Mouse (Mus musculus) central nervous system, embryonic 14 days (tissue): ENCODE data around the gene Olfr834. TPM values are rescaled to one million over a fixed set of nuclear protein-coding genes. Genes with fewer than 3 reads are reported as not detected.

Experiments
- polyA plus RNA-seq: library from polyadenylated mRNA; depleted of rRNA; stranded (reverse); fragments of >200 nt; gene quantifications from 2 replicates; pipeline ENCODE4 v1.2.3, GENCODE M21; 2012; rRNA removed

Olfr834 gene
- polyA plus RNA-seq: not detected in 2 replicates

GRCm38 (mm10) chr9:18987690-18988089, at the start of gene Olfr834:
TSS of gene Olfr834 (plus strand) at chr9:18987990.

GRCm38 (mm10) chr9:19032435-19032834, 44.6 kb downstream of the Olfr834 start, which contains the start of gene Olfr835:
TSS of gene Olfr835 (plus strand) at chr9:19032735.

Other genes starting within 250 kb of the Olfr834 start
- not detected in 2 replicates for gene Olfr24, start 224.0 kb upstream of the Olfr834 start, polyA plus RNA-seq
- gene Olfr828, start 168.5 kb upstream of the Olfr834 start, polyA plus RNA-seq: not detected in 2 replicates
- gene Olfr829, start 133.1 kb upstream of the Olfr834 start, polyA plus RNA-seq: not detected in 2 replicates
- not detected in 2 replicates for gene Olfr830, start 113.3 kb upstream of the Olfr834 start, polyA plus RNA-seq
- gene Olfr832, start 50.9 kb upstream of the Olfr834 start, polyA plus RNA-seq: not detected in 2 replicates
- gene Olfr835, start 44.7 kb downstream of the Olfr834 start, polyA plus RNA-seq: not detected in 2 replicates
- not detected in 2 replicates for gene Olfr836, start 132.4 kb downstream of the Olfr834 start, polyA plus RNA-seq
- gene Olfr837, start 148.3 kb downstream of the Olfr834 start, polyA plus RNA-seq: not detected in 2 replicates
- gene Olfr839-ps1, start 189.3 kb downstream of the Olfr834 start, polyA plus RNA-seq: not detected in 2 replicates